Mouse (Mus musculus) heart, adult 2 months (tissue): ENCODE measurements at regions not wholly inside any gene's neighbourhood (a gene's known extent, or its start where the extent isn't known, plus 50 kb on each side); places are given as distances from the start of the nearest gene placed in this dataset.
"Not testable (repeated sequence)": the region's sequence is repeated elsewhere in the genome, so short reads cannot be mapped to it uniquely, and the experiment has no call there.

Experiments
- CTCF ChIP-seq: fragments of 200-600 bp; IDR thresholded peaks from 2 replicates; pipeline ENCODE4 v1.8.1; 2022; ENCODE audit warnings: antibody characterized with exemption, mild to moderate bottlenecking, moderate library complexity
- EP300 ChIP-seq: fragments of 200-500 bp; IDR thresholded peaks from 2 replicates; pipeline ENCODE4 v1.6.1; 2011; ENCODE audit warnings: low read depth, low read length, control low read depth; ENCODE audit not compliant: insufficient read depth
- POLR2A ChIP-seq: fragments of 200-500 bp; IDR thresholded peaks from 2 replicates; pipeline ENCODE4 v1.6.1; 2011; ENCODE audit warnings: mild to moderate bottlenecking, low read depth, low read length, control low read depth; ENCODE audit not compliant: insufficient read depth

- TF ChIP-seq POLR2A, CTCF, EP300: not testable (repeated sequence)
These were observed 58.0 kb upstream of the Xcl1 start for GRCm38 (mm10) chr1:164993175-164993875.
